Mouse (Mus musculus): ENCODE data around the gene Batf.

- TF ChIP-seq MEF2A (IDR thresholded peaks at IDR 0.05; ENCODE audit: extremely low read depth, insufficient replicate concordance, low read depth, low read length, poor library complexity, severe bottlenecking) (no peak), EP300 (IDR thresholded peaks at IDR 0.05; ENCODE audit: low read depth in 1 of 2, low read length in 2 of 2) (no peak)
These were observed 706 bp downstream of the Batf start for GRCm38 (mm10) chr12:85687217-85687533.
